Mouse (Mus musculus) left cerebral cortex, postnatal 10 days (tissue): ENCODE measurements around the gene Pwwp2b. TPM values are rescaled to one million over a fixed set of nuclear protein-coding genes. Genes with fewer than 3 reads are reported as not detected.

Experiments
- DNase-seq, 2 experiments: peaks; one replicate each; pipeline ENCODE4 v3.0.0; 2021 to 2022; ENCODE audit warnings: low spot score in 2 of 2, mixed read lengths in 1 of 2; ENCODE audit errors: extremely low spot score in 1 of 2
- intact Hi-C: fragments of 180-260 bp; cut with DNase I; formaldehyde crosslinking; loops from one replicate; pipeline ENCODE4 v1.15.1; 2025
- total RNA-seq, 2 experiments: library from RNA; stranded (reverse); gene quantifications; 2 replicates each; pipeline ENCODE4 v1.2.3; 2021

Gene Pwwp2b
- total RNA-seq, 2 experiments from 2014 or later = 8.5 to 11.0 TPM

DNA sequence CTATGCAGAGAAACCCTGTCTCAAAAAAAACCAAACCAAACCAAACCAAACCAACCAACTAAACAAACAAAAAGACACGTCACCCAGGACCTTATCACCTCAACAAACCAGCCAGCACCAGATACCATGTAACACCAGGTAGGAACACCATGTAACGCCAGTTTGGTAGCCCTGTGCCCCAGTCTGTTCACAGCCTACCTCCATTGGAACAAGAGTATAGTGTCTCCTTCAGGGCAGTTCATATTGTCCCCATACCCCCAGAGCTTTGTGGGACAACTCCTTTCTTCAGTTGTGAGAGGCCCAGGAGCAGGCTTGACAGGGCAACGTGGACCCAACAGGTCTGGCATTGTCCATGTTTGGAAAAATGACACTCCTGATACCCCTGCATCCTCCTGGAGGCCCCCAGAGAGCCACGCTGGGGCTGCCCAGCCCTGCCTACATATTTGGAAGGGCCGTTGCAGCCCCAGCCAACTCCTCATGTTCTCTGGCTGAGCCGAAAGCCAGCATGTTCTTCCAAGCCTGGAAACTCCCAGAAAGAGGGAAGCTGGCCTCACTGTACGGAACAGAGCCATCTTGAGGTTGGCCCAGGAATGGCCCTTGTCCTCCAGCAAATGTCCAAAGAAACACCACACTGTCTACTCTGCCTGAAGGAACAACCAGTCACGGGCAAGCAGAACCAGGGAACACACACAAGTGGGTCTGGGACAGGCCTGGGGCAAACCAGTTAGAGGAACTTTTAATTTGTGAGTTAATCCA, 60.0 kb downstream of the Pwwp2b start:
- intact Hi-C loops = loop anchor here (10.0 kb wide), 1 partner anchor 276 kb away; the partner anchor contains the start of gene Nkx6-2
- peak in 1 of 2 experiments; percentile 33 for DNase-seq

- intact Hi-C loops = loop anchor here (10.0 kb wide), 1 partner anchor 276 kb away; the partner anchor contains the start of gene Nkx6-2
- DNase-seq = peak in 1 of 2 experiments; percentile 52
These were observed 60.8 kb downstream of the Pwwp2b start for GRCm38 (mm10) chr7:139309106-139309505.

DNA sequence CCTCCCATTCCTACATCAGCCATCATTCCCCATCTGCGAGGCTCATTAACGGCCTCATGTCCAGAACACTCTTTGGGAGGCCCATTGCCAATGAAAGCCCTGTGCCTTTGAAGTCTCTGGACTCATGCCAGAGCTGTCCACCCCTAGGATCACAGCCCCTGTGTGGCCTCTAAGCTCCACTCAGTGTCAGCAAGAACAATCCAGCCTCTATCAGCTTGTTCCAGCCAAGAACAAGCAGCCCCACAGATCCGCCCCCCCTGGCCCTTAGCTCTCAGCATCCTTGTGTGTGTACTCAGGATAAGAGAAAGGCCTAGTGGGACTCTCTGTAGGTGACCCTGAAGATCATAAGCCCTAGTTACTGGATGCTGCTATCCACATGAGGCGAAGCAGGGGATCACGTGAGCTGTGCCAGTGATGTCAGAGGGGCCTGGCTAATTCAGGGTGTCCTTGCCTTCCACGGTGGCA, 62.2 kb downstream of the Pwwp2b start:
- intact Hi-C loops = no loop called here
- DNase-seq = peak in 1 of 2 experiments; percentile 55

DNA sequence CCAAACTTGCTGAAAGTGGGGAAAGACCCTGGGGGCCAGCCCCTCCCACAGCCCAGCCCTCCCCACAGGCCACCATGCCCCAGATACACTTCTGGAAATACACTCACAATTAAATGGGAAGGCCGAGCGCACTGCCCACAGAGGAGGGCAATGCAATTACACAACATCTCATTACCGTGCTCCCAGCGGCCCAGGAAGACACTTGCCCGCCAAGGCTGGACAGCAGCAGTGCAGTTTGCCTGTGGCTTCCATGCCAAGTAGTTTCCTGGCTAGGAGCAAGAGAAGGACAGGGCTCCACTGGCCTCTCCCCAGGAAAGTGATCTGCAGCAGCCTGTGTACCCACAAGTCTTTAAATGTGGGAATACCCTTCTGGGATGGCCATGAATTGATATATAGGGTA, 64.4 kb downstream of the Pwwp2b start:
- intact Hi-C loops = no loop called here
- peak; percentile 25 to 30 for DNase-seq

DNA sequence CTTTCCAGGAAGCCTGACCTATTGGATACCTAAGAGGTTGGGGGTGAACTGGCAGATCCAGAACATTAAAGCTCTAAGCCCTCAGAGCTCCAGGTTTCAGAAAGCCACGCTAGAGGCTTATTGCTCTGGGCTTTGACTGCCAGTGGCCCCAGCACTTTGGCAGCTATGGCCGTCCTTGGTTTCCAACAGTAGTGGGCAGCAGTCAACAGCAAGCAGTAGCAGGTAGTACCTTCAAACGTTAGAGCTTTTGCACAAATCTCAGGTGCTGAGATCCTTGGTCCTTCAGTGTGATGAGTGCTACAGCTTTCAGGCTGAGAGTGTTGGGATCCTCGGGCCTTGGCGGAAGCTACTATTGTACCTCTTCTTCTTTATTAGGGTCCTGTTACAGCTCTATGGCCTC, 65.1 kb downstream of the Pwwp2b start:
- DNase-seq = no peak
- intact Hi-C loops = no loop called here

- no peak for DNase-seq
- intact Hi-C loops = no loop called here
These were observed 66.4 kb downstream of the Pwwp2b start for GRCm38 (mm10) chr7:139314716-139315115.

- intact Hi-C loops = no loop called here
- peak in 1 of 2 experiments; percentile 28 for DNase-seq
These were observed 70.7 kb downstream of the Pwwp2b start for GRCm38 (mm10) chr7:139319006-139319411.

Other genes with a start within 250 kb of the Pwwp2b start
- gene Dpysl4, start 162.5 kb upstream of the Pwwp2b start, total RNA-seq = 100 to 1,000 TPM; 119 to 126 TPM
- gene Lrrc27, start 35.5 kb upstream of the Pwwp2b start, total RNA-seq = 1 to 10 TPM; 4.6 to 5.0 TPM
- gene Stk32c, start 35.2 kb upstream of the Pwwp2b start, total RNA-seq = 100 to 1,000 TPM in 1 of 2 experiments, 10 to 100 TPM in 1; 95.7 to 101 TPM
- gene Inpp5a, start 140.6 kb downstream of the Pwwp2b start, total RNA-seq = 10 to 100 TPM; 43.3 to 44.4 TPM